Mouse (Mus musculus): Measurements from ENCODE around the gene Gm21190. TPM values are rescaled to one million over a fixed set of nuclear protein-coding genes. Genes with fewer than 3 reads are reported as not detected.
"Not testable (repeated sequence)": the region's sequence is repeated elsewhere in the genome, so short reads cannot be mapped to it uniquely, and the experiment has no call there.

Gene Gm21190
- polyA plus RNA-seq, 2 experiments, result not detected

DNA sequence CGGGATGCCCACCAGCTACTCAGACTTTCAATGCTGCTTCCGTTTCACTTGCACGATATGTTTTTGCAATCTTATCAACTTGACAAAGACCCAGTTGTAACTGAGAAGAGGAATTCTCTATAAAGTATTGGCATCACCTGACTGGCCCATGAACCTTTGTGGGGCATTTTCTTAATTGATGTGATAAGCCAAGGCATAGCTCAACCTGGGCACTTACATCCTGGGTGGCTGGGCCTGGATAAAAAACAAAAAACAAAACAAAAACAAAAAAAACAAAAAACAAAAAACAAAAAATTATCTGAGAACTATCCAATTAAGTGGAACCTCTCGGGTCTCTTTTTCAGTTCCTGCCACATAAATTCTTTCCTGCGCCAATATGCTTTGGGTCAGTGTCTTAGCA is 40.3 kb downstream of the Gm21190 start:
- TF ChIP-seq POLR2A (IDR thresholded peaks at IDR 0.05; ENCODE audit: borderline replicate concordance, extremely low read depth, insufficient read depth, insufficient read length), result no peak
- no peaks in the 10 kb centered on the region for H3K27me3 ChIP-seq (ENCODE audit: control insufficient read depth, insufficient read depth, low read length)
- WGBS, result 80% methylated on average over 5 of the region's 5 CpGs
- H3K9ac ChIP-seq (ENCODE audit: low read depth, low read length, severe bottlenecking), result no peak overlapping the region
- DNase-seq (ENCODE audit: low spot score) (peak; percentile 1), ATAC-seq (ENCODE audit: low FRiP score, low read depth) (peak; percentile 65; the same call in 1 of the 2 replicates)
- H3K27ac ChIP-seq (replicated peaks; ENCODE audit: low read depth, low read length), result no peak overlapping the region
- H3K4me1 ChIP-seq (ENCODE audit: control insufficient read depth, insufficient read depth, low read length), result no peaks in the 10 kb centered on the region
- no peaks in the 10 kb centered on the region for H3K9me3 ChIP-seq (ENCODE audit: control insufficient read depth, low read length)
- no peak overlapping the region for H3K4me2 ChIP-seq (replicated peaks; ENCODE audit: low read depth, low read length, severe bottlenecking)
- H3K36me3 ChIP-seq (ENCODE audit: control insufficient read depth, insufficient read depth, low read length), result no peaks in the 10 kb centered on the region
- no peak overlapping the region for H3K4me3 ChIP-seq (replicated peaks; ENCODE audit: low read length)

DNA sequence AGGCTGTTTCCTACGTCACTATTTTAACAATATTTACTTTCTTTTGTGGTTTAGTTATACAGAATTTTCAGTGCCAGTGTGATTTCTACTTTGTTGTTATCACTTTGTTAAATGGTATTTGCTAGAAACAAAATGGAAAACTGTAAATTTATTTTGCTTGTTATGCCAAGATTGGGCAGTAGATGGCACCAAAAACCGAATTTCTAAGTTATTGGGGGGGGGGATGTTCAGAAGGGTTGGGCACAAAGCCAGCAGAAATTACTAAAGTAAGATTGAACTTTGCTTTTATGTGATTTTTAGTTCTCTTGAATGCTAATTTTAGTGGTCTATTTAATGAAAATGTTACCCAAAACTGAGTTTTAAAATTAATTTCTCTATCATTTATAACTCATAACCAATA is 44.4 kb downstream of the Gm21190 start:
- not testable (repeated sequence) for H3K27me3 ChIP-seq (ENCODE audit: control insufficient read depth, insufficient read depth, low read length); H3K4me3 ChIP-seq (replicated peaks; ENCODE audit: low read length); H3K4me1 ChIP-seq (ENCODE audit: control insufficient read depth, insufficient read depth, low read length); H3K27ac ChIP-seq (replicated peaks; ENCODE audit: low read depth, low read length); H3K4me2 ChIP-seq (replicated peaks; ENCODE audit: low read depth, low read length, severe bottlenecking); H3K9me3 ChIP-seq (ENCODE audit: control insufficient read depth, low read length); H3K9ac ChIP-seq (ENCODE audit: low read depth, low read length, severe bottlenecking); H3K36me3 ChIP-seq (ENCODE audit: control insufficient read depth, insufficient read depth, low read length); ATAC-seq (ENCODE audit: low FRiP score, low read depth)
- WGBS, result 24% methylated on average over 2 of the region's 2 CpGs
- peak; percentile 3 for DNase-seq (ENCODE audit: low spot score)

DNA sequence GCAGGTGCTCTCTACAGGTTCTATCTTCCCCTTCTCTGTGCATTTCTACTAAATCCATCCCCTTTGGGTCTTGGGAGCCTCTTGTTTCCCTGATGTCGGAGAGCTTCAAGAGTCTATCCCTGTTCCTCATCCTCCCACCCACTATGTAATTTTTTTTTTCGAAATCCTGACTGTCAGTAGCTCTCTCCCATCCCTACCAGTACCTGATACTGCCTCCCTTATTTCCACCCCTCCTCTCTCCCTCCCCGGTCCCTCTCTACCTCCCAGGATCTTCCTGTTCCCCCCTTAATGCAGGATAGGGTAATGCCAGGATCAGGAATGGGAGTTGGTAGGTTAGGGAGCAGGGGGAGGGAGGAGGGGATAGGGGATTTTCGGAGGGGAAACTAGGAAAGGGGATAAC is 45.4 kb downstream of the Gm21190 start:
- not testable (repeated sequence) for DNase-seq (ENCODE audit: low spot score); H3K27me3 ChIP-seq (ENCODE audit: control insufficient read depth, insufficient read depth, low read length); H3K27ac ChIP-seq (replicated peaks; ENCODE audit: low read depth, low read length); H3K4me3 ChIP-seq (replicated peaks; ENCODE audit: low read length); H3K36me3 ChIP-seq (ENCODE audit: control insufficient read depth, insufficient read depth, low read length); H3K4me2 ChIP-seq (replicated peaks; ENCODE audit: low read depth, low read length, severe bottlenecking); H3K9ac ChIP-seq (ENCODE audit: low read depth, low read length, severe bottlenecking); H3K9me3 ChIP-seq (ENCODE audit: control insufficient read depth, low read length); H3K4me1 ChIP-seq (ENCODE audit: control insufficient read depth, insufficient read depth, low read length); ATAC-seq (ENCODE audit: low FRiP score, low read depth)
- 58% methylated on average over 4 of the region's 4 CpGs for WGBS

GRCm38 (mm10) chr5:15482815-15483214 is 46.2 kb downstream of the Gm21190 start:
- H3K4me3 ChIP-seq (replicated peaks; ENCODE audit: low read length); DNase-seq (ENCODE audit: low spot score); H3K36me3 ChIP-seq (ENCODE audit: control insufficient read depth, insufficient read depth, low read length); H3K27ac ChIP-seq (replicated peaks; ENCODE audit: low read depth, low read length); H3K9me3 ChIP-seq (ENCODE audit: control insufficient read depth, low read length); ATAC-seq (ENCODE audit: low FRiP score, low read depth); H3K9ac ChIP-seq (ENCODE audit: low read depth, low read length, severe bottlenecking); H3K4me1 ChIP-seq (ENCODE audit: control insufficient read depth, insufficient read depth, low read length); H3K27me3 ChIP-seq (ENCODE audit: control insufficient read depth, insufficient read depth, low read length); H3K4me2 ChIP-seq (replicated peaks; ENCODE audit: low read depth, low read length, severe bottlenecking): not testable (repeated sequence)
- WGBS, result 62% methylated on average over 2 of the region's 2 CpGs

GRCm38 (mm10) chr5:15476423-15476822 is 52.6 kb downstream of the Gm21190 start, which contains the start of gene Gm21149:
Gm21149 (minus strand) TSS chr5:15476523.
- H3K36me3 ChIP-seq (ENCODE audit: control insufficient read depth, insufficient read depth, low read length); H3K27ac ChIP-seq (replicated peaks; ENCODE audit: low read depth, low read length); ATAC-seq (ENCODE audit: low FRiP score, low read depth); H3K4me1 ChIP-seq (ENCODE audit: control insufficient read depth, insufficient read depth, low read length); DNase-seq (ENCODE audit: low spot score); H3K9ac ChIP-seq (ENCODE audit: low read depth, low read length, severe bottlenecking); H3K9me3 ChIP-seq (ENCODE audit: control insufficient read depth, low read length); H3K27me3 ChIP-seq (ENCODE audit: control insufficient read depth, insufficient read depth, low read length); H3K4me2 ChIP-seq (replicated peaks; ENCODE audit: low read depth, low read length, severe bottlenecking); H3K4me3 ChIP-seq (replicated peaks; ENCODE audit: low read length): not testable (repeated sequence)
- 65% methylated on average over 1 of the region's 1 CpGs for WGBS

Other genes starting within 250 kb of the Gm21190 start
- gene Gm21149, start 52.7 kb downstream of the Gm21190 start, polyA plus RNA-seq (2012; rRNA removed), result not detected in 2 replicates
- gene Gm21149, start 52.7 kb downstream of the Gm21190 start, polyA plus RNA-seq (2014; fragmentation: Nextera tagmentation; extraction: Ambion mirVana), result not detected in 2 replicates
- 0.15 TPM in 1 of 2 replicates, not detected in the other for gene Gm21083, start 48.1 kb upstream of the Gm21190 start, polyA plus RNA-seq (2012; rRNA removed)
- not detected in 2 replicates for gene Gm21083, start 48.1 kb upstream of the Gm21190 start, polyA plus RNA-seq (2014; fragmentation: Nextera tagmentation; extraction: Ambion mirVana)
- gene Speer4d, start 89.8 kb upstream of the Gm21190 start, polyA plus RNA-seq (2012; rRNA removed), result not detected in 2 replicates
- gene Speer4d, start 89.8 kb upstream of the Gm21190 start, polyA plus RNA-seq (2014; fragmentation: Nextera tagmentation; extraction: Ambion mirVana), result not detected in 2 replicates
- not detected in 2 replicates for gene 4930572O03Rik, start 127.8 kb upstream of the Gm21190 start, polyA plus RNA-seq (2012; rRNA removed)
- not detected in 2 replicates for gene 4930572O03Rik, start 127.8 kb upstream of the Gm21190 start, polyA plus RNA-seq (2014; fragmentation: Nextera tagmentation; extraction: Ambion mirVana)
- 0.05 TPM in 1 of 2 replicates, not detected in the other for gene Speer4c, start 185.0 kb upstream of the Gm21190 start, polyA plus RNA-seq (2012; rRNA removed)
- not detected in 2 replicates for gene Speer4c, start 185.0 kb upstream of the Gm21190 start, polyA plus RNA-seq (2014; fragmentation: Nextera tagmentation; extraction: Ambion mirVana)